Mouse (Mus musculus) stomach, adult 2 months (tissue): Measurements from ENCODE around the gene Tmem167b. TPM values are rescaled to one million over a fixed set of nuclear protein-coding genes. Genes with fewer than 3 reads are reported as not detected.

Experiments used
- polyA plus RNA-seq: library from polyadenylated mRNA; depleted of rRNA; stranded (reverse); fragments of >200 nt; gene quantifications from 2 replicates; pipeline ENCODE4 v1.2.3, GENCODE M21; 2012; rRNA removed

The Tmem167b gene
- polyA plus RNA-seq = 1.6 and 1.7 TPM in 2 replicates

DNA sequence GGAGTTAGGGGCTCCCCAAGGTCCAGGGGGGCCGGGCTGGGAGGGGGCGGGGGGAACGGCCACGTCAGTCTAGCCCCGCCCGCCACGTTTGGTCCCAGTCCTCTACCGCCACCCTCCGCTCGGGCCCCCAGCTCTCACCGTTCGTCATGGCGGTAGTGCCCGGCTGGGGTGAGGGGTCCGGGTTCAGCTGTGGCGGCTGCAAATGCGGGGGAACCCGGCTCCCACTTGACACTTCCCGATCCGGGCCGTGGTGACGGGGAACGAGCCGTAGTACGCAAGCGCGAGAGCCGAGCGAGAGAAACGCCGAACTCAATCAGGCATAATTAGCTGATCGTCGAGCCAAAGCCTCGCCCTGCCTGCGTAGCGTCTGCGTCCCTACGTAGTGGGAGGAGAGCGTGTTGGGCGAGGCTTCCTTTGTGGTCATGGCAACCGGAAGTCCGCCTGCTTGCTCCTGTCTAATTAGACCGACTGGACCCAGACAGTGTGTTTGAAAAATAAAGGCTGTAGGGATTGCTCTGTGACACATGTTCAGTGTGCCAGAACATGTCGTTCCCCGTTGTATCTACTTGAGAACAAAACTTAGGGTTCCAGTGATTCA, at the start of gene Tmem167b:
Gene Tmem167b (minus strand): TSS at position 334 of the 598 bp plus-strand sequence.

DNA sequence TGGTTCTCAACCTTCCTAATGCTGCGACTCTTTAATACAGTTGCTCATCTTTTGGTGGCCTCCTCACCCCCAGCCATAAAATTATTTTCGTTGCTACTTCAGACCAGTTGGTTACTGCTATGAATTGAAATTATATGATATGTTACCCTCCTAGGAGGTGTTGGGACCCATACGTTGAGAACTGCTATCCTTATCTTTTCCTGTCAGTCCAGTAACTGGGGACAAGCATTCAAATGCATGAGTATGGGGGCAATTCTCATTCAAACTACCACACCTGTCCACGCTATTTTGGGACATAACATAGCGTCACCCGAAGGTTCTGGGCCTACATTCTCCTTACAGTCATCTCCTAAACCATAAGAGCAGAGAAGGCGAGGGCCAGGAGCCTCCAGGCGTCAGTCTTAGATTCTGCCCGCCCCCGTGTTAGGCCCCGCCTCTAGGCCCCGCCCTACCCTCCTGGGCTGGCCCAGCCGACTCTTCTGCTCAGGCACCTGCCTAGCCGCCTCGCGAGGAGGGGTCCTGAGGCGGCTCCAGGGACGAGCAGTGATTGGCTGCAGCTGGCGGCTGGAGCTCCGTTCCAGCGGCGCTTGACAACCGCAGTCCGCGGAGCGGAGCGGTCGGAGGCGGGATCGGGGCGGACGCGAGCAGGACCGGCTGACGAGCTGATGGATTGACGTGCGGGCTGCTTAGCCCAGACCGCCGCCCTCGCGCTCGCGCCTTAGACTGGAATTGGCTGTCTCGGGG, 28.7 kb upstream of the Tmem167b start, which contains the start of gene Wdr47:
Gene Wdr47 (plus strand): TSS at position 494 of the 744 bp plus-strand sequence.

DNA sequence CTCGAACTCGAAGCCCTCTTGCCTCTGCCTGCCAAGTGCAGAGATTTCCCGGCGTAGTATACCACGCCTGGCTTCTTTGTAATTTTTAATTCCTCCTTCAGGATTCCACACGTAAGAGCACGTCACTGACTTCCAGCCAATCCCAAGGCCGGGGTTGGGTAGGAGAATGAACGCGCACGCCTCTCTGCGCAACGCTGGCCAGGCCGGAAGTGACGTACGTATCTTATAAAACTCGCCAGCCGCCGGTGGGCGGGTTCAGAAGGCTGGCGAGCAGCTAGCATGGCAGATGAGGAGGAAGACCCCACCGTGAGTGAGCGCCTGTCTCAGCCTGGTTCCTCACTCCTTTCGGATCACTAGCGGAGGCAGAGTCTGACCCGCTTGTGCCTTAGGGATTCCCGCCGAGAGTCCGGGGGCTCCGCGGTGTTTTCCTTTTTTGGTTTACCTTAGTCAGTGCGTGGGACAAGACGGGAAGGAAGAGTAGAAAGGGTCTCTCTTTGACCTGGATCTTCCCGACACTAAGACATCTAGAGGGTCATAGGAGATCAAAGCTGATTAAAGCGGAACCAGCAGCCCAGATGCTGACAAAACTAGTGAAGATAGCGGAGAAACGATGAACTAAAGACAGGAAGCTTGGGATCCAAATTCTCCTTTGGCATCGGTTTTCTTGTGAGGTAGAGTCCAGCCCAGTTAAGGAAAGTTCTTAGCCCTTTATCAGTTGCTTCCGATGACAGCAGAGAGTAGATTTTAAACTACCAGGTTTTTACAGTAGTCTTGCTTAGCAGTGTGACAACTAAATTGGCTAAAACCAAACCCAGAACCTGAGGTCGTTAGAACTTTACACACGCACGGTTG, 9.4 kb upstream of the Tmem167b start, which contains the start of gene Taf13:
Gene Taf13 (plus strand): TSS at position 256 of the 852 bp plus-strand sequence.

DNA sequence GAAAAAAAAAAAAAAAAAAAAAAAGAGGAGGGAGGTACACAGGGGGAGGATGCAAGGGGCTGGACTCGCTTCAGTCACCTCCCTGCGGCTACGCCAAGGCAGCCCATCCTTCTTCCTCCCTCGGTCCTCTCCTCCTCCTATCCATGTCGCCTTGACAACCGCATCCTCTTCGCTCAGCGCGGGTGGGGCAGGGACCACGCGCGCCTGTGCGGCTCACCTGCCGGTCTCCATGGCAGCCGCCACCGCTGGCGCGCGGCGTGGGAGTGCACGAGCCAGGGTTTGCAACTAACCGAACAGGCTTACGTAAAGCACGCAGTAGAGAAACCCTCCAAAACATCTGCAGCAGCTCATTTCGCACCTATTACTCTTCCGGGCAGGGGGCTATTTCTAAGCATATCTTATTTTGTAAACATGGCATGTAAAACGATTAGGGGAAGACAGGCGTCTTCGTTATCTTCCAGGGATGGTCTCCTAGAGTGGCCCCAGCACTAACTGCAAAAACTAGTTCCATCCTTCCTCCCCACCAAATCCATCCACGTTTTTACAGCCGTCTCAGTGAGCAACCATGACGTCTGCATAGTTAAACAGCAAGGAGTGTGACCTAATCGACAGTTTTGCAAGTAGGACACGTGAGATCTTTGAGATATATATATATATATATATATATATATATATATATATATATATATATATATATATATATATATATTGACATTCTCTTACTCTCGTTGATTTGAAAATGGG, 25.6 kb downstream of the Tmem167b start, which contains the start of gene 5330417C22Rik:
Gene 5330417C22Rik (minus strand): TSS at position 20 of the 744 bp plus-strand sequence.

DNA sequence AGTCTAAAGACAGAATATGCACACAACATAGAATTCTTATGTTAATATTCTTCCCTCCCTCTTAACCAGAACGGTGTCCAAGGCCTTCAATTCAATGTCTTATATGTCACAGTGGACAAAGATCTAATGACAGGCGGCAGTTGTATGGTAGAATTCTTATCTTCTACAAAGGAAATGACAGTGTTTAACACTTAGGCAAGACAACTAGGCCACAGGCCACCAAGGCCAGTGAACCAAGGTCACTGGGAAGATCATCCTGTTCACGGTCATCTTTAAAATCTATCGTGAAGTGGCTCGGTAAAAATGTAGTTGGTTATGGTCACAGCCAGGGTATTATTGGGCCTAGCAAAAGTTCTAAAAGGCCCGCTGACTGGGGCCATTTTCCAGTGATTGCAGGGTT, 28.3 kb downstream of the Tmem167b start, which contains the start of gene 1700013F07Rik:
Gene 1700013F07Rik (plus strand): TSS at position 200 of the 400 bp plus-strand sequence.

Other genes starting within 250 kb of the Tmem167b start
- not detected in 2 replicates for gene Mybphl, start 197.6 kb downstream of the Tmem167b start, polyA plus RNA-seq
- gene Psrc1, start 178.6 kb downstream of the Tmem167b start, polyA plus RNA-seq = 2.5 and 2.6 TPM in 2 replicates
- gene Celsr2, start 146.9 kb downstream of the Tmem167b start, polyA plus RNA-seq = 16.7 and 22.7 TPM in 2 replicates
- gene Sars, start 117.3 kb downstream of the Tmem167b start, polyA plus RNA-seq = 17.0 and 19.6 TPM in 2 replicates
- not detected in 2 replicates for gene 1700013F07Rik, start 28.3 kb downstream of the Tmem167b start, polyA plus RNA-seq
- gene 5330417C22Rik, start 25.9 kb downstream of the Tmem167b start, polyA plus RNA-seq = 8.4 and 14.0 TPM in 2 replicates
- gene Taf13, start 9.2 kb upstream of the Tmem167b start, polyA plus RNA-seq = 0.23 and 0.40 TPM in 2 replicates
- gene Wdr47, start 28.8 kb upstream of the Tmem167b start, polyA plus RNA-seq = 1.5 and 2.0 TPM in 2 replicates
- gene Clcc1, start 91.4 kb upstream of the Tmem167b start, polyA plus RNA-seq = 6.2 and 9.3 TPM in 2 replicates
- 2.4 TPM in 2 replicates for gene Gpsm2, start 159.8 kb upstream of the Tmem167b start, polyA plus RNA-seq
- not detected in 2 replicates for gene Aknad1, start 177.2 kb upstream of the Tmem167b start, polyA plus RNA-seq